18 mouse cellular contexts compared by ENCODE assay signal in genomic region chr5:119922229-119922628, GRCm38 (mm10).
DNase-seq lines count a peak whose midpoint lies in the region; ATAC-seq lines count a peak whose summit lies in the region.
"Had no signal": no experiment of that assay in that cellular context is flagged by ENCODE, and none has a peak within 500 bp of the region (broad histone marks: within the 10 kb centered on the region; RNA-seq: fewer than 3 reads in every experiment).

No protein-coding gene starts in this region.

- no peak overlapping the region for H3K27ac ChIP-seq in hindbrain, embryonic 10.5 days
- H3K27ac ChIP-seq in hindbrain, embryonic 16.5 days (ENCODE audit: low read depth, low read length): no peak overlapping the region
- no peak overlapping the region for H3K27ac ChIP-seq in embryonic facial prominence, embryonic 11.5 days (replicated peaks; ENCODE audit: low read depth, low read length)
- H3K27ac ChIP-seq in stomach, embryonic 14.5 days (ENCODE audit: low read length): no peak overlapping the region
- H3K27ac ChIP-seq: embryonic facial prominence, embryonic 13.5 days; heart, embryonic 15.5 days; liver, embryonic 12.5 days had no signal

- no peaks in the 10 kb centered on the region for H3K36me3 ChIP-seq in hindbrain, embryonic 10.5 days
- H3K36me3 ChIP-seq in hindbrain, embryonic 16.5 days (ENCODE audit: control insufficient read depth, insufficient read depth, low read length): no peaks in the 10 kb centered on the region
- no peaks in the 10 kb centered on the region for H3K36me3 ChIP-seq in embryonic facial prominence, embryonic 11.5 days (replicated peaks; ENCODE audit: control insufficient read depth, insufficient read depth, low read depth, low read length)
- no peaks in the 10 kb centered on the region for H3K36me3 ChIP-seq in stomach, embryonic 14.5 days (ENCODE audit: control insufficient read depth, insufficient read depth, low read length)
- H3K36me3 ChIP-seq: embryonic facial prominence, embryonic 13.5 days; heart, embryonic 15.5 days; liver, embryonic 12.5 days had no signal

- H3K9me3 ChIP-seq in hindbrain, embryonic 10.5 days: no peaks in the 10 kb centered on the region
- H3K9me3 ChIP-seq in hindbrain, embryonic 16.5 days (ENCODE audit: control insufficient read depth, low read length): no peaks in the 10 kb centered on the region
- H3K9me3 ChIP-seq in embryonic facial prominence, embryonic 11.5 days (replicated peaks; ENCODE audit: control insufficient read depth, low read length): no peaks in the 10 kb centered on the region
- no peaks in the 10 kb centered on the region for H3K9me3 ChIP-seq in stomach, embryonic 14.5 days (ENCODE audit: control insufficient read depth, low read depth, low read length)
- H3K9me3 ChIP-seq: embryonic facial prominence, embryonic 13.5 days; heart, embryonic 15.5 days; liver, embryonic 12.5 days had no signal

- no peaks in the 10 kb centered on the region for H3K27me3 ChIP-seq in hindbrain, embryonic 10.5 days (ENCODE audit: insufficient read depth, poor library complexity, severe bottlenecking)
- no peaks in the 10 kb centered on the region for H3K27me3 ChIP-seq in hindbrain, embryonic 16.5 days (replicated peaks; ENCODE audit: control insufficient read depth, insufficient read depth, low read length)
- no peaks in the 10 kb centered on the region for H3K27me3 ChIP-seq in embryonic facial prominence, embryonic 11.5 days (ENCODE audit: control insufficient read depth, insufficient read depth, low read length)
- no peaks in the 10 kb centered on the region for H3K27me3 ChIP-seq in stomach, embryonic 14.5 days (ENCODE audit: control insufficient read depth, insufficient read depth, low read length)
- H3K27me3 ChIP-seq: embryonic facial prominence, embryonic 13.5 days; heart, embryonic 15.5 days had no signal

- peak; percentile 4 for DNase-seq in hindbrain, embryonic 10.5 days (ENCODE audit: low spot score)
- DNase-seq in lung, postnatal 10 days: peak; percentile 22
- no peak for DNase-seq in lung, postnatal 25 days (ENCODE audit: low spot score)
- DNase-seq in embryonic facial prominence, embryonic 11.5 days (ENCODE audit: low spot score): peak; percentile 14
- no peak for DNase-seq in cerebellum, postnatal 14 days
- DNase-seq: cerebellum, postnatal 10 days; forebrain, postnatal 0 days; gastrocnemius, postnatal 10 days; heart, adult 18-20 months had no signal

- no peak for ATAC-seq in hindbrain, embryonic 16.5 days
- ATAC-seq in embryonic facial prominence, embryonic 11.5 days (replicated peaks; ENCODE audit: insufficient number of reproducible peaks, low FRiP score, low TSS enrichment, low read depth): no peak
- 0 out of 2 replicates have a peak, but pooled peaks have one; percentile 28 for ATAC-seq in stomach, embryonic 14.5 days (ENCODE audit: insufficient number of reproducible peaks, insufficient read depth, low FRiP score, low read depth)
- ATAC-seq in inflammation-experienced regulatory T-cells, adult 6 months: no peak
- ATAC-seq: activated CD4-positive, CD25-positive, alpha-beta regulatory T cell, adult 4 months; forebrain, postnatal 0 days; intestine, postnatal 0 days; liver, embryonic 12.5 days; midbrain, embryonic 16.5 days had no signal

- no peak overlapping the region for H3K4me3 ChIP-seq in hindbrain, embryonic 10.5 days
- no peak overlapping the region for H3K4me3 ChIP-seq in hindbrain, embryonic 16.5 days (ENCODE audit: low read length)
- H3K4me3 ChIP-seq in embryonic facial prominence, embryonic 11.5 days (ENCODE audit: low read depth, low read length): no peak overlapping the region
- no peak overlapping the region for H3K4me3 ChIP-seq in stomach, embryonic 14.5 days (ENCODE audit: low read depth, low read length)
- H3K4me3 ChIP-seq: embryonic facial prominence, embryonic 13.5 days; heart, embryonic 15.5 days; liver, embryonic 12.5 days had no signal

- peaks cover 3% of the 10 kb centered on the region; the same call in 1 of the 2 replicates for H3K4me1 ChIP-seq in hindbrain, embryonic 10.5 days (replicated peaks)
- no peaks in the 10 kb centered on the region for H3K4me1 ChIP-seq in hindbrain, embryonic 16.5 days (ENCODE audit: control insufficient read depth, insufficient read depth, low read depth, low read length)
- H3K4me1 ChIP-seq in embryonic facial prominence, embryonic 11.5 days (ENCODE audit: control insufficient read depth, insufficient read depth, low read length): no peaks in the 10 kb centered on the region
- peaks cover 4% of the 10 kb centered on the region; the same call in 1 of the 2 replicates for H3K4me1 ChIP-seq in stomach, embryonic 14.5 days (ENCODE audit: control insufficient read depth, insufficient read depth, low read length)
- H3K4me1 ChIP-seq: heart, embryonic 15.5 days; liver, embryonic 12.5 days had no signal

- H3K4me2 ChIP-seq in hindbrain, embryonic 16.5 days (ENCODE audit: low read length): no peak overlapping the region
- H3K4me2 ChIP-seq in embryonic facial prominence, embryonic 11.5 days (ENCODE audit: low read depth, low read length): no peak overlapping the region
- H3K4me2 ChIP-seq in stomach, embryonic 14.5 days (replicated peaks; ENCODE audit: low read depth, low read length): no peak overlapping the region
- H3K4me2 ChIP-seq: embryonic facial prominence, embryonic 13.5 days; heart, embryonic 15.5 days; liver, embryonic 12.5 days had no signal

- 63% methylated on average over 11 of the region's 11 CpGs for WGBS in hindbrain, embryonic 10.5 days
- WGBS in hindbrain, embryonic 16.5 days: 46% methylated on average over 11 of the region's 11 CpGs
- 55% methylated on average over 11 of the region's 11 CpGs for WGBS in embryonic facial prominence, embryonic 11.5 days
- 13% methylated on average over 11 of the region's 11 CpGs for WGBS in stomach, embryonic 14.5 days

- H3K9ac ChIP-seq in hindbrain, embryonic 16.5 days (ENCODE audit: low read depth, low read length): no peak overlapping the region
- H3K9ac ChIP-seq in embryonic facial prominence, embryonic 11.5 days (replicated peaks; ENCODE audit: low read length): no peak overlapping the region
- H3K9ac ChIP-seq in stomach, embryonic 14.5 days (replicated peaks; ENCODE audit: low read depth, low read length): no peak overlapping the region
- H3K9ac ChIP-seq: embryonic facial prominence, embryonic 13.5 days; forebrain, postnatal 0 days; heart, embryonic 15.5 days; liver, embryonic 12.5 days had no signal

Comparison
In these comparisons a context has a peak if more than half of its experiments do, and no peak if none do; other contexts are left out.
1. DNase-seq: peak in hindbrain, embryonic 10.5 days (single experiment), lung, postnatal 10 days (single experiment) and embryonic facial prominence, embryonic 11.5 days (single experiment); none in lung, postnatal 25 days (single experiment) and cerebellum, postnatal 14 days (0 of 2).